Mouse (Mus musculus): ENCODE data around the gene Ppil6. TPM values are rescaled to one million over a fixed set of nuclear protein-coding genes. Genes with fewer than 3 reads are reported as not detected.

Gene Ppil6
- total RNA-seq, 2 experiments from 2014 or later = 4.4 to 5.7 TPM

- no peak for DNase-seq (ENCODE audit: low spot score in 2 of 2)
Observed at GRCm38 (mm10) chr10:41525696-41526095, 35.5 kb downstream of the Ppil6 start.

- DNase-seq (ENCODE audit: low spot score in 2 of 2) = no peak
Observed at GRCm38 (mm10) chr10:41529972-41530371, 39.7 kb downstream of the Ppil6 start.

- DNase-seq (ENCODE audit: low spot score in 2 of 2) = no peak
Observed at GRCm38 (mm10) chr10:41535991-41536390, 45.8 kb downstream of the Ppil6 start.

GRCm38 (mm10) chr10:41536714-41537113, 46.5 kb downstream of the Ppil6 start:
- no peak for DNase-seq (ENCODE audit: low spot score in 2 of 2)

- no peak for DNase-seq (ENCODE audit: low spot score in 2 of 2)
Observed at GRCm38 (mm10) chr10:41537226-41537982, 47.2 kb downstream of the Ppil6 start.

GRCm38 (mm10) chr10:41537983-41538330, 47.7 kb downstream of the Ppil6 start:
- no peak for DNase-seq (ENCODE audit: low spot score in 2 of 2)

- no peak for DNase-seq (ENCODE audit: low spot score in 2 of 2)
Observed at GRCm38 (mm10) chr10:41538986-41539385, 48.7 kb downstream of the Ppil6 start.

- DNase-seq (ENCODE audit: low spot score in 2 of 2) = no peak
Observed at GRCm38 (mm10) chr10:41542057-41542456, 51.8 kb downstream of the Ppil6 start.

GRCm38 (mm10) chr10:41543439-41543838, 53.2 kb downstream of the Ppil6 start:
- DNase-seq (ENCODE audit: low spot score in 2 of 2) = no peak

GRCm38 (mm10) chr10:41543844-41544243, 53.6 kb downstream of the Ppil6 start:
- DNase-seq (ENCODE audit: low spot score in 2 of 2) = no peak

GRCm38 (mm10) chr10:41544481-41545190, 54.4 kb downstream of the Ppil6 start:
- no peak for DNase-seq (ENCODE audit: low spot score in 2 of 2)

GRCm38 (mm10) chr10:41545224-41545755, 55.1 kb downstream of the Ppil6 start:
- no peak for DNase-seq (ENCODE audit: low spot score in 2 of 2)

GRCm38 (mm10) chr10:41546396-41547165, 56.3 kb downstream of the Ppil6 start:
- DNase-seq (ENCODE audit: low spot score in 2 of 2) = no peak

GRCm38 (mm10) chr10:41550711-41551110, 60.5 kb downstream of the Ppil6 start:
- no peak for DNase-seq (ENCODE audit: low spot score in 2 of 2)

GRCm38 (mm10) chr10:41552319-41552718, 62.1 kb downstream of the Ppil6 start:
- DNase-seq (ENCODE audit: low spot score in 2 of 2) = no peak

GRCm38 (mm10) chr10:41552847-41553589, 62.8 kb downstream of the Ppil6 start:
- DNase-seq (ENCODE audit: low spot score in 2 of 2) = peak; percentile 45 to 53

- DNase-seq (ENCODE audit: low spot score in 2 of 2) = no peak
Observed at GRCm38 (mm10) chr10:41553711-41554110, 63.5 kb downstream of the Ppil6 start.

GRCm38 (mm10) chr10:41555081-41555480, 64.8 kb downstream of the Ppil6 start:
- no peak for DNase-seq (ENCODE audit: low spot score in 2 of 2)

- DNase-seq (ENCODE audit: low spot score in 2 of 2) = no peak
Observed at GRCm38 (mm10) chr10:41558401-41558800, 68.2 kb downstream of the Ppil6 start.

GRCm38 (mm10) chr10:41561701-41562395, 71.6 kb downstream of the Ppil6 start:
- no peak for DNase-seq (ENCODE audit: low spot score in 2 of 2)
